Mouse (Mus musculus) ovary, postnatal 36 days (tissue): Measurements from ENCODE around the gene Ankrd65.

ENCODE experiments used
- DNase-seq: peaks from one replicate; pipeline ENCODE4 v3.0.0; 2022; ENCODE audit warnings: low spot score, mixed read lengths

Ankrd65 gene

DNA sequence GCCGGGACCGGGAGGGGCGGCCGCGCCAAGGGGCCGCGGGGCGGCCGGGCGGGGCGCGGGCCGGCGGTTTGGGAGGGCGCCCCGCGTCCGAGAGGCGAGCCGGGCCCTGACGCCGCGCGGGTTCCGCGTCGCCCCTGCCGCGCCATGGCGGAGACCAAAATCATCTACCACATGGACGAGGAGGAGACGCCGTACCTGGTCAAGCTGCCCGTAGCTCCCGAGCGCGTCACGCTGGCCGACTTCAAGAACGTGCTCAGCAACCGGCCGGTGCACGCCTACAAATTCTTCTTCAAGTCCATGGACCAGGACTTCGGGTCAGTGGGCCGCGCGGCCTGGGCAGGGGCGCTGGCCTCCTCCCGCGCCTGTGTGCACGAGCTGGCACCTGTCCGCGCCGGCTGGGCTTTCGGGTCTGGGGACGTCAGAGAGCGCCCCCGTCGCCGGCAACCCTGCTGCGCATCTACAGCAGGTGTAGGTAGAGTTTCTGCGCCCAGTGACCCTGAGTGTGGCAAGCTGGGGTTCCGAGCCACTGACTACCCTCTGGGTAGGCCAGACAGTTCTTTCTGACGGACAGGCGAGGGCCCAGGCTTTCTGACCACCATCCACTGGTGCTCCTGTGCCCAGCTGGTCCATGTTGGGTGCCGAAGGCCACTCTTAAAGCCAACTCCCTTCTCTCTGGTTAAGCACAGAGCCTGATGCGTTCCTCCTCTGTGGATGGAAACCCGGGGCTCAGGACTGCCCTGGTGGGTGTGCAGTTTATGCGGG lies 57.5 kb downstream of the Ankrd65 start:
- DNase-seq = no peak

DNA sequence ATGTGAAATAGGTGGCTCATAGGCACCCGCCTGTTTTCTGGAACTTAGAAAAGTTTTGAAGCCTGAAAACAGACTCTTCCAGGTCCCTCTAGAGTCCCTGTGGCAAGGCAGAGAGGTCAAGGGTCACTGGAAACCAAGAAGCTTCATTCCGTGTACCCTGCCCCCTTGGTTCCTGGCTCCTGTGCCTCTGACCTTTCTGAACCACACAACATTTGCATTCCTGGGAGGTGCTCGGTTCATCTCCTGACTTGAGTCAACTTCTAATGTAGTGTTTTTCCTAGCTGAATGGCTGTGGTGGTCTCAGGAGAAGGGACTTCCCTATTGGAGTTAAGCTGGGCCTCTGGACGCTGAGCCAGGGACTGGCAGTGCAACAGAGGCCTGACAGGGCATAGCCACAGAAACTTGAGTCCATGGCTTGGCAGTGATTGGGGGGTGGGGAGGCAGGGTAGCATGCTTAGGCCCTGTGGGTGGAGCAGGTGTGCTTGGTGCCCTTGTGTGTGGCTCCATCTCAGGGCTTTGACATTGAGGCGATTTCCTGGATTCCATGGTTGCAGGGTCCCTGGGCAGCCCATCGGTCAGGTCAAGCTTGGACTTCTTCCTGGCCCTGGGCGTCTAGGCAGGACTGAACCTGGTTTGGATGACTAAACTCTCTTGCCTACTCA lies 58.3 kb downstream of the Ankrd65 start:
- no peak for DNase-seq
